Mouse (Mus musculus): ENCODE measurements around the gene Ceacam15. TPM values are rescaled to one million over a fixed set of nuclear protein-coding genes. Genes with fewer than 3 reads are reported as not detected.

Gene Ceacam15
- polyA plus RNA-seq, 1 experiment from 2014 or later = 0.48 TPM

GRCm38 (mm10) chr7:16629598-16630296 is 45.8 kb downstream of the Ceacam15 start:
- H3K4me2 ChIP-seq = no peak overlapping the region
- no peak for ATAC-seq (ENCODE audit: extremely low read depth, insufficient number of reproducible peaks, low FRiP score, low TSS enrichment)
- no peaks in the 10 kb centered on the region for H3K9me3 ChIP-seq
- no peaks in the 10 kb centered on the region for H3K27me3 ChIP-seq (replicated peaks)
- no peak overlapping the region for H3K9ac ChIP-seq
- no peak overlapping the region for H3K27ac ChIP-seq (replicated peaks)
- no peak overlapping the region for H3K4me3 ChIP-seq
- H3K36me3 ChIP-seq = no peaks in the 10 kb centered on the region
- 16% methylated on average over 10 of the region's 10 CpGs for WGBS
- no peaks in the 10 kb centered on the region for H3K4me1 ChIP-seq

GRCm38 (mm10) chr7:16628096-16628771 is 47.3 kb downstream of the Ceacam15 start:
- WGBS = 35% methylated on average over 12 of the region's 12 CpGs
- Histone ChIP-seq H3K9me3 (no peaks in the 10 kb centered on the region), H3K27me3 (replicated peaks) (no peaks in the 10 kb centered on the region), H3K4me3 (no peak overlapping the region), H3K4me1 (no peaks in the 10 kb centered on the region), H3K27ac (replicated peaks) (no peak overlapping the region), H3K36me3 (no peaks in the 10 kb centered on the region), H3K4me2 (no peak overlapping the region), H3K9ac (no peak overlapping the region)
- ATAC-seq (ENCODE audit: extremely low read depth, insufficient number of reproducible peaks, low FRiP score, low TSS enrichment) = no peak

GRCm38 (mm10) chr7:16623687-16624086 is 51.8 kb downstream of the Ceacam15 start:
- Histone ChIP-seq H3K27ac (replicated peaks) (no peak overlapping the region), H3K4me2 (no peak overlapping the region), H3K9me3 (no peaks in the 10 kb centered on the region), H3K4me3 (no peak overlapping the region), H3K4me1 (peaks cover 11% of the 10 kb centered on the region), H3K36me3 (no peaks in the 10 kb centered on the region), H3K27me3 (replicated peaks) (no peaks in the 10 kb centered on the region; the same call in 1 of the 2 replicates), H3K9ac (no peak overlapping the region)
- ATAC-seq (ENCODE audit: extremely low read depth, insufficient number of reproducible peaks, low FRiP score, low TSS enrichment) = no peak

- ATAC-seq (ENCODE audit: extremely low read depth, insufficient number of reproducible peaks, low FRiP score, low TSS enrichment) = no peak
- 56% methylated on average over 4 of the region's 4 CpGs for whole genome bisulfite sequencing
These were observed 52.4 kb downstream of the Ceacam15 start for GRCm38 (mm10) chr7:16623131-16623530.

More at GRCm38 (mm10) chr7:16623131-16623530, 52.4 kb downstream of the Ceacam15 start:
- H3K9ac ChIP-seq = no peak overlapping the region
- no peaks in the 10 kb centered on the region for H3K9me3 ChIP-seq
- no peak overlapping the region for H3K27ac ChIP-seq (replicated peaks)
- peaks cover 16% of the 10 kb centered on the region for H3K4me1 ChIP-seq
- no peaks in the 10 kb centered on the region; the same call in 1 of the 2 replicates for H3K27me3 ChIP-seq (replicated peaks)
- H3K4me3 ChIP-seq = no peak overlapping the region
- H3K36me3 ChIP-seq = no peaks in the 10 kb centered on the region
- H3K4me2 ChIP-seq = no peak overlapping the region

Other genes with a start within 250 kb of the Ceacam15 start
- gene Tmem160, start 222.9 kb downstream of the Ceacam15 start, polyA plus RNA-seq (2015; fragmentation: Nextera tagmentation; extraction: Ambion mirVana) = 73.2 and 79.2 TPM in 2 replicates
- gene Npas1, start 198.0 kb downstream of the Ceacam15 start, polyA plus RNA-seq (2015; fragmentation: Nextera tagmentation; extraction: Ambion mirVana) = 0.36 and 0.37 TPM in 2 replicates
- gene Arhgap35, start 60.7 kb downstream of the Ceacam15 start, polyA plus RNA-seq (2015; fragmentation: Nextera tagmentation; extraction: Ambion mirVana) = 13.0 and 13.3 TPM in 2 replicates
- gene Ceacam9, start 46.2 kb upstream of the Ceacam15 start, polyA plus RNA-seq (2015; fragmentation: Nextera tagmentation; extraction: Ambion mirVana) = not detected in 2 replicates
- gene Ap2s1, start 62.7 kb upstream of the Ceacam15 start, polyA plus RNA-seq (2015; fragmentation: Nextera tagmentation; extraction: Ambion mirVana) = 210 and 235 TPM in 2 replicates
- 35.2 and 37.8 TPM in 2 replicates for gene Slc1a5, start 105.6 kb upstream of the Ceacam15 start, polyA plus RNA-seq (2015; fragmentation: Nextera tagmentation; extraction: Ambion mirVana)
- 81.1 and 82.5 TPM in 2 replicates for gene Strn4, start 140.2 kb upstream of the Ceacam15 start, polyA plus RNA-seq (2015; fragmentation: Nextera tagmentation; extraction: Ambion mirVana)
- gene Fkrp, start 141.0 kb upstream of the Ceacam15 start, polyA plus RNA-seq (2015; fragmentation: Nextera tagmentation; extraction: Ambion mirVana) = 31.9 and 33.3 TPM in 2 replicates
- gene Prkd2, start 167.2 kb upstream of the Ceacam15 start, polyA plus RNA-seq (2015; fragmentation: Nextera tagmentation; extraction: Ambion mirVana) = 9.6 and 11.1 TPM in 2 replicates
- 4.6 and 4.7 TPM in 2 replicates for gene Dact3, start 199.6 kb upstream of the Ceacam15 start, polyA plus RNA-seq (2015; fragmentation: Nextera tagmentation; extraction: Ambion mirVana)
- gene Gng8, start 216.1 kb upstream of the Ceacam15 start, polyA plus RNA-seq (2015; fragmentation: Nextera tagmentation; extraction: Ambion mirVana) = 4.5 and 4.9 TPM in 2 replicates
- 0.32 and 0.59 TPM in 2 replicates for gene Ptgir, start 230.8 kb upstream of the Ceacam15 start, polyA plus RNA-seq (2015; fragmentation: Nextera tagmentation; extraction: Ambion mirVana)
- 85.5 and 101 TPM in 2 replicates for gene Calm3, start 248.4 kb upstream of the Ceacam15 start, polyA plus RNA-seq (2015; fragmentation: Nextera tagmentation; extraction: Ambion mirVana)